8 mouse cellular contexts compared by ENCODE assay signal in genomic region chr19:54115335-54115734, GRCm38 (mm10).
DNase-seq lines count a peak whose midpoint lies in the region; ATAC-seq and TF ChIP-seq lines count a peak whose summit lies in the region.

No protein-coding gene starts in this region.

- no peak overlapping the region for H3K27ac ChIP-seq in heart, embryonic 10.5 days
- H3K27ac ChIP-seq in bone marrow macrophage, adult 2 months (ENCODE audit: insufficient read depth, low read depth, low read length) = no peak overlapping the region
- H3K27ac ChIP-seq in hindbrain, embryonic 11.5 days (ENCODE audit: low read depth, low read length) = no peak overlapping the region

- peaks cover 19% of the 10 kb centered on the region; the same call in 1 of the 2 replicates for H3K27me3 ChIP-seq in heart, embryonic 10.5 days (ENCODE audit: insufficient read depth, poor library complexity, severe bottlenecking)
- H3K27me3 ChIP-seq in hindbrain, embryonic 11.5 days (ENCODE audit: control insufficient read depth, insufficient read depth, low read length) = no peaks in the 10 kb centered on the region

- H3K9ac ChIP-seq in hindbrain, embryonic 11.5 days (ENCODE audit: low read depth, low read length) = no peak overlapping the region; the same call in 1 of the 2 replicates

- TF ChIP-seq CTCF in bone marrow macrophage, adult 2 months (IDR thresholded peaks at IDR 0.05; ENCODE audit: low read depth, low read length) = no peak

- H3K4me3 ChIP-seq in heart, embryonic 10.5 days = peak overlapping the region; percentile 62
- H3K4me3 ChIP-seq in bone marrow macrophage, adult 2 months (ENCODE audit: insufficient read depth, low read length) = peak overlapping the region; percentile 63
- peak overlapping the region; percentile 42 for H3K4me3 ChIP-seq in hindbrain, embryonic 11.5 days (ENCODE audit: low read depth, low read length)

- no peaks in the 10 kb centered on the region for H3K36me3 ChIP-seq in heart, embryonic 10.5 days
- no peaks in the 10 kb centered on the region for H3K36me3 ChIP-seq in hindbrain, embryonic 11.5 days (ENCODE audit: control insufficient read depth, insufficient read depth, low read length)

- TF ChIP-seq POLR2A in bone marrow macrophage, adult 2 months (IDR thresholded peaks at IDR 0.05; ENCODE audit: borderline replicate concordance, low read depth, low read length) = no peak

- ATAC-seq in hindbrain, embryonic 11.5 days (ENCODE audit: low FRiP score) = peak; percentile 43
- ATAC-seq in megakaryocyte progenitor cell, adult 5-6 weeks (replicated peaks; ENCODE audit: poor library complexity) = 0 out of 2 replicates have a peak, but pooled peaks have one; percentile 12

- peak overlapping the region; percentile 53 for H3K4me2 ChIP-seq in hindbrain, embryonic 11.5 days (replicated peaks; ENCODE audit: low read depth, low read length)

- 52% methylated on average over 4 of the region's 4 CpGs for WGBS in heart, embryonic 10.5 days
- WGBS in hindbrain, embryonic 11.5 days = 40% methylated on average over 4 of the region's 4 CpGs

- no peaks in the 10 kb centered on the region for H3K9me3 ChIP-seq in heart, embryonic 10.5 days
- no peaks in the 10 kb centered on the region for H3K9me3 ChIP-seq in hindbrain, embryonic 11.5 days (ENCODE audit: control insufficient read depth, low read length)

- DNase-seq in heart, embryonic 10.5 days (ENCODE audit: low spot score) = no peak
- no peak for DNase-seq in heart, postnatal 25 days (ENCODE audit: low spot score)
- no peak for DNase-seq in hindbrain, embryonic 11.5 days (ENCODE audit: low spot score)
- DNase-seq in right cerebral cortex, postnatal 36 days (ENCODE audit: low spot score in 2 of 2) = no peak
- no peak for DNase-seq in left cerebral cortex, postnatal 25 days (ENCODE audit: low spot score in 2 of 2)
- no peak for DNase-seq in embryo, embryonic 10 days (ENCODE audit: low spot score)

- intact Hi-C loops in heart, postnatal 25 days (cut with DNase I) = no loop called here
- intact Hi-C loops in left cerebral cortex, postnatal 25 days (cut with DNase I) = no loop called here

- no peaks in the 10 kb centered on the region; the same call in 1 of the 2 replicates for H3K4me1 ChIP-seq in heart, embryonic 10.5 days
- H3K4me1 ChIP-seq in bone marrow macrophage, adult 2 months (ENCODE audit: control insufficient read depth, insufficient read depth, low read length) = peaks cover 2% of the 10 kb centered on the region; the same call in 1 of the 2 replicates
- H3K4me1 ChIP-seq in hindbrain, embryonic 11.5 days (replicated peaks; ENCODE audit: control insufficient read depth, insufficient read depth, low read length) = 0 out of 2 replicates have a peak, but pooled peaks cover 2% of the 10 kb centered on the region
